Mouse (Mus musculus): Measurements from ENCODE around the gene Sumo1. TPM values are rescaled to one million over a fixed set of nuclear protein-coding genes. Genes with fewer than 3 reads are reported as not detected.

Sumo1 gene
- polyA plus RNA-seq, 1 experiment from 2014 or later: 395 TPM

GRCm38 (mm10) chr1:59541271-59542020 lies 129.2 kb downstream of the Sumo1 start:
- no peaks in the 10 kb centered on the region for H3K9me3 ChIP-seq (replicated peaks)
- no peak overlapping the region for H3K4me2 ChIP-seq
- no peak for ATAC-seq (replicated peaks; ENCODE audit: low FRiP score)
- no peaks in the 10 kb centered on the region for H3K27me3 ChIP-seq
- H3K36me3 ChIP-seq: no peaks in the 10 kb centered on the region
- 87% methylated on average over 16 of the region's 16 CpGs for WGBS
- no peak overlapping the region for H3K9ac ChIP-seq
- H3K4me3 ChIP-seq (replicated peaks): no peak overlapping the region
- no peak overlapping the region for H3K27ac ChIP-seq
- H3K4me1 ChIP-seq: no peaks in the 10 kb centered on the region

- no peak for ATAC-seq (replicated peaks; ENCODE audit: low FRiP score)
- H3K27me3 ChIP-seq: no peaks in the 10 kb centered on the region
- H3K27ac ChIP-seq: no peak overlapping the region
- no peak overlapping the region for H3K9ac ChIP-seq
- no peaks in the 10 kb centered on the region for H3K36me3 ChIP-seq
- H3K9me3 ChIP-seq (replicated peaks): no peaks in the 10 kb centered on the region
- 66% methylated on average over 19 of the region's 19 CpGs for WGBS
- H3K4me1 ChIP-seq: peaks cover under 1% of the 10 kb centered on the region
- no peak overlapping the region for H3K4me3 ChIP-seq (replicated peaks)
- H3K4me2 ChIP-seq: no peak overlapping the region
Measured at GRCm38 (mm10) chr1:59540537-59541148, 130.0 kb downstream of the Sumo1 start.

GRCm38 (mm10) chr1:59538381-59538780 lies 132.3 kb downstream of the Sumo1 start:
- H3K9ac ChIP-seq: no peak overlapping the region
- H3K27ac ChIP-seq: no peak overlapping the region
- no peak for ATAC-seq (replicated peaks; ENCODE audit: low FRiP score)
- no peaks in the 10 kb centered on the region for H3K9me3 ChIP-seq (replicated peaks)
- H3K4me2 ChIP-seq: no peak overlapping the region
- no peaks in the 10 kb centered on the region for H3K36me3 ChIP-seq
- WGBS: 88% methylated on average over 5 of the region's 5 CpGs
- no peak overlapping the region for H3K4me3 ChIP-seq (replicated peaks)
- no peaks in the 10 kb centered on the region for H3K27me3 ChIP-seq
- peaks cover 10% of the 10 kb centered on the region for H3K4me1 ChIP-seq

Other genes with a start within 250 kb of the Sumo1 start
- 19.1 and 19.5 TPM in 2 replicates for gene Fzd7, start 188.4 kb downstream of the Sumo1 start, polyA plus RNA-seq (2015; fragmentation: Nextera tagmentation; extraction: Ambion mirVana)
- 0.73 and 0.85 TPM in 2 replicates for gene Gm973, start 154.6 kb downstream of the Sumo1 start, polyA plus RNA-seq (2015; fragmentation: Nextera tagmentation; extraction: Ambion mirVana)
- 285 and 288 TPM in 2 replicates for gene Nop58, start 14.1 kb upstream of the Sumo1 start, polyA plus RNA-seq (2015; fragmentation: Nextera tagmentation; extraction: Ambion mirVana)
- gene Bmpr2, start 92.6 kb upstream of the Sumo1 start, polyA plus RNA-seq (2015; fragmentation: Nextera tagmentation; extraction: Ambion mirVana): 8.1 and 8.3 TPM in 2 replicates
- 12.1 TPM in 2 replicates for gene Fam117b, start 242.2 kb upstream of the Sumo1 start, polyA plus RNA-seq (2015; fragmentation: Nextera tagmentation; extraction: Ambion mirVana)

Measured in kidney, embryonic 15.5 days (tissue).